Mouse (Mus musculus) olfactory bulb, adult 2 months (tissue): ENCODE measurements at regions not wholly inside any gene's neighbourhood (a gene's known extent, or its start where the extent isn't known, plus 50 kb on each side); places are given as distances from the start of the nearest gene placed in this dataset.

Experiments
- CTCF ChIP-seq: fragments of 200-500 bp; IDR thresholded peaks from 2 replicates; pipeline ENCODE4 v1.5.1; 2012; ENCODE audit warnings: low read depth, mild to moderate bottlenecking, low read length, moderate library complexity; ENCODE audit not compliant: insufficient read depth
- POLR2A ChIP-seq: fragments of 200-500 bp; IDR thresholded peaks from 2 replicates; pipeline ENCODE4 v1.6.1; 2012; ENCODE audit warnings: mild to moderate bottlenecking, low read depth, low read length, moderate library complexity; ENCODE audit not compliant: insufficient read depth

- TF ChIP-seq POLR2A = no peak
- TF ChIP-seq CTCF = no peak
Measured at GRCm38 (mm10) chr3:34920497-34920896, 270.3 kb downstream of the Sox2 start.
